Mouse (Mus musculus): ENCODE data around the gene Prrt2. TPM values are rescaled to one million over a fixed set of nuclear protein-coding genes. Genes with fewer than 3 reads are reported as not detected.

The Prrt2 gene
- polyA plus RNA-seq, 1 experiment from 2014 or later, result 4.5 TPM

GRCm38 (mm10) chr7:127016481-127016485, 4.7 kb downstream of the Prrt2 start, which contains the start of gene Pagr1b:
TSS of gene Pagr1b (minus strand) at chr7:127016484.
- Histone ChIP-seq H3K4me2 (ENCODE audit: low read depth, low read length) (peak within 1 kb of the TSS; percentile 80), H3K9ac (ENCODE audit: low read length) (peak within 1 kb of the TSS; percentile 77), H3K4me1 (replicated peaks; ENCODE audit: control insufficient read depth, insufficient read depth, low read length) (peaks cover 55% of the 10 kb centered on the region), H3K4me3 (ENCODE audit: low read length) (peak within 1 kb of the TSS; percentile 59), H3K27ac (ENCODE audit: low read length) (peak within 1 kb of the TSS; percentile 98), H3K36me3 (ENCODE audit: control insufficient read depth, insufficient read depth, low read length) (peaks cover 5% of the 10 kb centered on the region; the same call in 1 of the 2 replicates), H3K9me3 (ENCODE audit: control insufficient read depth, low read length) (no peaks in the 10 kb centered on the region), H3K27me3 (ENCODE audit: control insufficient read depth, insufficient read depth, low read depth, low read length) (no peaks in the 10 kb centered on the region)
- ATAC-seq (ENCODE audit: low read depth), result no peak

- peaks cover 5% of the 10 kb centered on the region; the same call in 1 of the 2 replicates for H3K36me3 ChIP-seq (ENCODE audit: control insufficient read depth, insufficient read depth, low read length)
- H3K4me2 ChIP-seq (ENCODE audit: low read depth, low read length), result peak overlapping the region; percentile 80
- H3K4me1 ChIP-seq (replicated peaks; ENCODE audit: control insufficient read depth, insufficient read depth, low read length), result peaks cover 53% of the 10 kb centered on the region
- H3K4me3 ChIP-seq (ENCODE audit: low read length), result peak overlapping the region; percentile 59
- peak; percentile 15; the same call in 1 of the 2 replicates for ATAC-seq (ENCODE audit: low read depth)
- under 1% methylated on average over 10 of the region's 10 CpGs for WGBS
- H3K27me3 ChIP-seq (ENCODE audit: control insufficient read depth, insufficient read depth, low read depth, low read length), result no peaks in the 10 kb centered on the region
- H3K9ac ChIP-seq (ENCODE audit: low read length), result peak overlapping the region; percentile 77
- H3K27ac ChIP-seq (ENCODE audit: low read length), result peak overlapping the region; percentile 98
- no peaks in the 10 kb centered on the region for H3K9me3 ChIP-seq (ENCODE audit: control insufficient read depth, low read length)
Measured at GRCm38 (mm10) chr7:127016081-127016480, 4.9 kb downstream of the Prrt2 start.

GRCm38 (mm10) chr7:127014993-127015392, 6.0 kb downstream of the Prrt2 start:
- no peaks in the 10 kb centered on the region for H3K27me3 ChIP-seq (ENCODE audit: control insufficient read depth, insufficient read depth, low read depth, low read length)
- H3K9ac ChIP-seq (ENCODE audit: low read length), result no peak overlapping the region
- H3K9me3 ChIP-seq (ENCODE audit: control insufficient read depth, low read length), result no peaks in the 10 kb centered on the region
- peaks cover 45% of the 10 kb centered on the region for H3K4me1 ChIP-seq (replicated peaks; ENCODE audit: control insufficient read depth, insufficient read depth, low read length)
- H3K27ac ChIP-seq (ENCODE audit: low read length), result no peak overlapping the region
- H3K4me2 ChIP-seq (ENCODE audit: low read depth, low read length), result peak overlapping the region; percentile 72
- peaks cover 5% of the 10 kb centered on the region; the same call in 1 of the 2 replicates for H3K36me3 ChIP-seq (ENCODE audit: control insufficient read depth, insufficient read depth, low read length)
- ATAC-seq (ENCODE audit: low read depth), result no peak
- WGBS, result 91% methylated on average over 12 of the region's 12 CpGs
- no peak overlapping the region for H3K4me3 ChIP-seq (ENCODE audit: low read length)

- ATAC-seq (ENCODE audit: low read depth), result 0 out of 2 replicates have a peak, but pooled peaks have one; percentile 13
- 15% methylated on average over 11 of the region's 11 CpGs for WGBS
Measured at GRCm38 (mm10) chr7:127014320-127014719, 6.7 kb downstream of the Prrt2 start, which contains the start of gene Mvp. TSS of gene Mvp (minus strand) at chr7:127014621.

GRCm38 (mm10) chr7:127013385-127013784, 7.6 kb downstream of the Prrt2 start:
- H3K27ac ChIP-seq (ENCODE audit: low read length), result no peak overlapping the region
- no peak overlapping the region for H3K4me2 ChIP-seq (ENCODE audit: low read depth, low read length)
- no peak overlapping the region for H3K9ac ChIP-seq (ENCODE audit: low read length)
- peaks cover 5% of the 10 kb centered on the region; the same call in 1 of the 2 replicates for H3K36me3 ChIP-seq (ENCODE audit: control insufficient read depth, insufficient read depth, low read length)
- H3K9me3 ChIP-seq (ENCODE audit: control insufficient read depth, low read length), result no peaks in the 10 kb centered on the region
- H3K4me1 ChIP-seq (replicated peaks; ENCODE audit: control insufficient read depth, insufficient read depth, low read length), result peaks cover 39% of the 10 kb centered on the region
- no peak overlapping the region for H3K4me3 ChIP-seq (ENCODE audit: low read length)
- WGBS, result 92% methylated on average over 6 of the region's 6 CpGs
- no peak for ATAC-seq (ENCODE audit: low read depth)
- no peaks in the 10 kb centered on the region for H3K27me3 ChIP-seq (ENCODE audit: control insufficient read depth, insufficient read depth, low read depth, low read length)

More at GRCm38 (mm10) chr7:127014320-127014719, 6.7 kb downstream of the Prrt2 start, which contains the start of gene Mvp:
- Histone ChIP-seq H3K36me3 (ENCODE audit: control insufficient read depth, insufficient read depth, low read length) (peaks cover 5% of the 10 kb centered on the region; the same call in 1 of the 2 replicates), H3K9me3 (ENCODE audit: control insufficient read depth, low read length) (no peaks in the 10 kb centered on the region), H3K27me3 (ENCODE audit: control insufficient read depth, insufficient read depth, low read depth, low read length) (no peaks in the 10 kb centered on the region), H3K27ac (ENCODE audit: low read length) (peak within 1 kb of the TSS; percentile 51), H3K9ac (ENCODE audit: low read length) (peak within 1 kb of the TSS; percentile 59), H3K4me3 (ENCODE audit: low read length) (peak within 1 kb of the TSS; percentile 56), H3K4me2 (ENCODE audit: low read depth, low read length) (peak within 1 kb of the TSS; percentile 72), H3K4me1 (replicated peaks; ENCODE audit: control insufficient read depth, insufficient read depth, low read length) (peaks cover 41% of the 10 kb centered on the region)

- no peak overlapping the region for H3K4me3 ChIP-seq (ENCODE audit: low read length)
- no peaks in the 10 kb centered on the region for H3K9me3 ChIP-seq (ENCODE audit: control insufficient read depth, low read length)
- H3K27ac ChIP-seq (ENCODE audit: low read length), result no peak overlapping the region
- no peak overlapping the region for H3K4me2 ChIP-seq (ENCODE audit: low read depth, low read length)
- H3K4me1 ChIP-seq (replicated peaks; ENCODE audit: control insufficient read depth, insufficient read depth, low read length), result peaks cover 35% of the 10 kb centered on the region
- no peak for ATAC-seq (ENCODE audit: low read depth)
- H3K9ac ChIP-seq (ENCODE audit: low read length), result no peak overlapping the region
- 93% methylated on average over 10 of the region's 10 CpGs for WGBS
- H3K36me3 ChIP-seq (ENCODE audit: control insufficient read depth, insufficient read depth, low read length), result peaks cover 5% of the 10 kb centered on the region; the same call in 1 of the 2 replicates
- H3K27me3 ChIP-seq (ENCODE audit: control insufficient read depth, insufficient read depth, low read depth, low read length), result no peaks in the 10 kb centered on the region
Measured at GRCm38 (mm10) chr7:127012845-127013244, 8.2 kb downstream of the Prrt2 start.

- H3K9me3 ChIP-seq (ENCODE audit: control insufficient read depth, low read length), result no peaks in the 10 kb centered on the region
- H3K4me3 ChIP-seq (ENCODE audit: low read length), result no peak overlapping the region
- peaks cover 32% of the 10 kb centered on the region for H3K4me1 ChIP-seq (replicated peaks; ENCODE audit: control insufficient read depth, insufficient read depth, low read length)
- no peak for ATAC-seq (ENCODE audit: low read depth)
- H3K9ac ChIP-seq (ENCODE audit: low read length), result no peak overlapping the region
- H3K27me3 ChIP-seq (ENCODE audit: control insufficient read depth, insufficient read depth, low read depth, low read length), result no peaks in the 10 kb centered on the region
- WGBS, result 79% methylated on average over 6 of the region's 6 CpGs
- no peak overlapping the region for H3K27ac ChIP-seq (ENCODE audit: low read length)
- no peak overlapping the region for H3K4me2 ChIP-seq (ENCODE audit: low read depth, low read length)
- H3K36me3 ChIP-seq (ENCODE audit: control insufficient read depth, insufficient read depth, low read length), result peaks cover 5% of the 10 kb centered on the region; the same call in 1 of the 2 replicates
Measured at GRCm38 (mm10) chr7:127012374-127012773, 8.6 kb downstream of the Prrt2 start.

GRCm38 (mm10) chr7:127011717-127012116, 9.3 kb downstream of the Prrt2 start:
- no peak overlapping the region for H3K4me2 ChIP-seq (ENCODE audit: low read depth, low read length)
- no peaks in the 10 kb centered on the region for H3K9me3 ChIP-seq (ENCODE audit: control insufficient read depth, low read length)
- WGBS, result 68% methylated on average over 2 of the region's 2 CpGs
- H3K36me3 ChIP-seq (ENCODE audit: control insufficient read depth, insufficient read depth, low read length), result peaks cover 5% of the 10 kb centered on the region; the same call in 1 of the 2 replicates
- no peak overlapping the region for H3K9ac ChIP-seq (ENCODE audit: low read length)
- ATAC-seq (ENCODE audit: low read depth), result no peak
- H3K4me1 ChIP-seq (replicated peaks; ENCODE audit: control insufficient read depth, insufficient read depth, low read length), result peaks cover 32% of the 10 kb centered on the region
- no peak overlapping the region for H3K4me3 ChIP-seq (ENCODE audit: low read length)
- no peaks in the 10 kb centered on the region for H3K27me3 ChIP-seq (ENCODE audit: control insufficient read depth, insufficient read depth, low read depth, low read length)
- no peak overlapping the region for H3K27ac ChIP-seq (ENCODE audit: low read length)

- Histone ChIP-seq H3K27ac (ENCODE audit: low read length) (no peak overlapping the region), H3K9me3 (ENCODE audit: control insufficient read depth, low read length) (no peaks in the 10 kb centered on the region), H3K4me1 (replicated peaks; ENCODE audit: control insufficient read depth, insufficient read depth, low read length) (peaks cover 32% of the 10 kb centered on the region), H3K4me2 (ENCODE audit: low read depth, low read length) (no peak overlapping the region), H3K4me3 (ENCODE audit: low read length) (no peak overlapping the region), H3K27me3 (ENCODE audit: control insufficient read depth, insufficient read depth, low read depth, low read length) (no peaks in the 10 kb centered on the region), H3K36me3 (ENCODE audit: control insufficient read depth, insufficient read depth, low read length) (peaks cover 5% of the 10 kb centered on the region; the same call in 1 of the 2 replicates), H3K9ac (ENCODE audit: low read length) (no peak overlapping the region)
- no peak for ATAC-seq (ENCODE audit: low read depth)
- WGBS, result 95% methylated on average over 2 of the region's 2 CpGs
Measured at GRCm38 (mm10) chr7:127011051-127011450, 10.0 kb downstream of the Prrt2 start.
